Mouse (Mus musculus): ENCODE results near the gene Hs3st6. TPM values are rescaled to one million over a fixed set of nuclear protein-coding genes. Genes with fewer than 3 reads are reported as not detected.

Gene Hs3st6
- not detected for polyA plus RNA-seq (2015; fragmentation: Illumina TruSeq; extraction: RNeasy Lipid Tissue Mini Kit (QIAGEN cat#74804); ENCODE audit: insufficient read depth, low replicate concordance)

GRCm38 (mm10) chr17:24752415-24753394 is at the start of gene Hs3st6:
TSS of gene Hs3st6 (plus strand) at chr17:24752988.

DNA sequence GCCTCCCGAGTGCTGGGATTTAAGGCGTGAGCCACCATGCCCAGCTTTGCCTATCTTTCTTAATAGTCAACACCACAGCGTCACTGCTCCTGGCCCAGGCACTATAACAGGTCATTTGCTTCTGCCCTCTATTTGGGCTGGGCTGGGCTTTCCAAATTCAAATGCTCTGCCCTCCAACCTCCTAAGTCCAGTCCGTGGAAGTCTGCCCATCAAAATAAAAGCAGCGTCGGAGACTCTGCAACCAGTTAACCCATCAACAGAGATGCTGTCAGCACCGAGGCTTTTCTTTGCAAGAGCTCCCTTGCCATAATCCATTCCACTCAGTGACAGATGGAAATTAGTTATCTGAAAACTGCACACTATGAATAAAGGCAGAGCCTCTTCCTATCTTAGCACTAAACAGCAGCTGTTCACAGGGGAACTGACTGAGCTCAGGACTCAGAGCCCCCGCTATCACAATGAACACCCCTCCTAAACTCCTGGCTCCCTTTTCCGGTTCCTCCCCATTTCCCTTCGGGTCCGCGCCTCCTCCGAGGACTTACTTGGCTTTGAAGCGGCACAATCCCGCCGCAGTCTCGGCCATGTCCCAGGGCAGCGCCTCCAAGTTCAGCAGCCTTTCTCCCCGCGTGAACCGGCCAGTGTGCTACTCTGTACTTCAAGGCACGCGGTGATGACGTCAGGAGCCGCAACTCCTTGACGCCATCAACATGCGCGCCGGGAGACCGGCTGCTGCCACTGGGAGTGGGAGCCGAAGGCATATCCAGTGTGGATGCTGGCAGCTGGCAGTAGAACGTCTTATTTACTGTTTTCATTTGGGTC is 45.6 kb upstream of the Hs3st6 start, which contains the start of gene Tbl3:
Gene Tbl3, minus strand, starts transcription at position 679 of the 819 bp plus-strand sequence.

DNA sequence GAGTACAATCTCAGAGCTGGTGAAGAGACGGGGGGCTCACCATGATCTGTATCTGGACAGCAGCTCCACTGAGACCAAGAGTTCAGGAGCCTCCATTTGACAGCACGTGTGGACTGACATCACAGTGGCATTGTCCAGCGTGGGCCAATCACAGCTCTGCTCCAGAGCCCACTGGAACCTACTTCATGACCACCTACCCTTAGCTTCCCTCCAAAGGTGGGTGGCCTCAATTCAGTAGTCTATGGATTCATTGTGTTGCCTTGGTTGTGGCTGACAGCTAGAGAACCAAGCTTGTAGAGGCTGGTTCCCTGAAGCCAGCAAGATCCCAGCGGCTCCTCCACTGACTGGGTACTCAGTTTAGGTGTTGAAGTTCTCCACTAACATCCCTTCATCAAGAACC is 34.8 kb upstream of the Hs3st6 start, which contains the start of the genes Rnf151 and Rps2:
Gene Rnf151, minus strand, starts transcription at position 121 of the 400 bp plus-strand sequence.
Gene Rps2, plus strand, starts transcription at position 174 of the 400 bp plus-strand sequence.

DNA sequence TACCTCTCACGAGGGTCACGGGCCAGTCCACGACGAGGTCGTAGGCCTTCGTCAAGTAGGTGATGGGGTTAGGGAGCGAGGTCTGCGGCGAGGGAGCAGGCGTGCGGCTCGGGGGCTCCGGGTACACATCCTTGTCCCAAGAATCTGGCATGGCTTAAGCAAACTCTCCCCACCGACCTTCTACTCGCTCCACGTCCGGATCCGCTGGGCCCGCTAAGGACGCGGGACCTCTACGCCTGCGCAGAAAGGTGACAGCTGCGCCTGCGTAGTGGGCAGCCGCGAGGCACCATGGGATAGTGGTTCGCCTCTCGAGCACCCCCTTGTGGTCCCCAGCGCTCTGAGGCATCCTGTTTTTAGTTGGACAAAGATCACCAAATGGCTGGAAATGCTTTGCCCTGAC is 28.6 kb upstream of the Hs3st6 start, which contains the start of gene Ndufb10:
Gene Ndufb10, minus strand, starts transcription at position 295 of the 400 bp plus-strand sequence.

GRCm38 (mm10) chr17:24727618-24728017 is 25.2 kb upstream of the Hs3st6 start, which contains the start of gene Rpl3l:
TSS of gene Rpl3l (plus strand) at chr17:24727820.

GRCm38 (mm10) chr17:24736330-24737051 is 16.3 kb upstream of the Hs3st6 start, which contains the start of gene Msrb1:
TSS of gene Msrb1 (plus strand) at chr17:24736642.

GRCm38 (mm10) chr17:24803952-24804951 is 51.5 kb downstream of the Hs3st6 start, which contains the start of gene Meiob:
TSS of gene Meiob (plus strand) at chr17:24804289.

Other genes starting within 250 kb of the Hs3st6 start
- 125 TPM for gene Traf7, start 225.1 kb upstream of the Hs3st6 start, polyA plus RNA-seq (2015; fragmentation: Illumina TruSeq; extraction: RNeasy Lipid Tissue Mini Kit (QIAGEN cat#74804); ENCODE audit: insufficient read depth, low replicate concordance)
- gene Rab26, start 218.8 kb upstream of the Hs3st6 start, polyA plus RNA-seq (2015; fragmentation: Illumina TruSeq; extraction: RNeasy Lipid Tissue Mini Kit (QIAGEN cat#74804); ENCODE audit: insufficient read depth, low replicate concordance), result 1.7 TPM
- gene Pkd1, start 203.2 kb upstream of the Hs3st6 start, polyA plus RNA-seq (2015; fragmentation: Illumina TruSeq; extraction: RNeasy Lipid Tissue Mini Kit (QIAGEN cat#74804); ENCODE audit: insufficient read depth, low replicate concordance), result 31.5 TPM
- gene Tsc2, start 120.4 kb upstream of the Hs3st6 start, polyA plus RNA-seq (2015; fragmentation: Illumina TruSeq; extraction: RNeasy Lipid Tissue Mini Kit (QIAGEN cat#74804); ENCODE audit: insufficient read depth, low replicate concordance), result 46.2 TPM
- 3.4 TPM for gene Nthl1, start 120.3 kb upstream of the Hs3st6 start, polyA plus RNA-seq (2015; fragmentation: Illumina TruSeq; extraction: RNeasy Lipid Tissue Mini Kit (QIAGEN cat#74804); ENCODE audit: insufficient read depth, low replicate concordance)
- 21.0 TPM for gene Slc9a3r2, start 102.7 kb upstream of the Hs3st6 start, polyA plus RNA-seq (2015; fragmentation: Illumina TruSeq; extraction: RNeasy Lipid Tissue Mini Kit (QIAGEN cat#74804); ENCODE audit: insufficient read depth, low replicate concordance)
- gene Npw, start 94.5 kb upstream of the Hs3st6 start, polyA plus RNA-seq (2015; fragmentation: Illumina TruSeq; extraction: RNeasy Lipid Tissue Mini Kit (QIAGEN cat#74804); ENCODE audit: insufficient read depth, low replicate concordance), result not detected
- 15.5 TPM for gene Zfp598, start 83.3 kb upstream of the Hs3st6 start, polyA plus RNA-seq (2015; fragmentation: Illumina TruSeq; extraction: RNeasy Lipid Tissue Mini Kit (QIAGEN cat#74804); ENCODE audit: insufficient read depth, low replicate concordance)
- gene Syngr3, start 63.0 kb upstream of the Hs3st6 start, polyA plus RNA-seq (2015; fragmentation: Illumina TruSeq; extraction: RNeasy Lipid Tissue Mini Kit (QIAGEN cat#74804); ENCODE audit: insufficient read depth, low replicate concordance), result not detected
- 16.0 TPM for gene Gfer, start 56.8 kb upstream of the Hs3st6 start, polyA plus RNA-seq (2015; fragmentation: Illumina TruSeq; extraction: RNeasy Lipid Tissue Mini Kit (QIAGEN cat#74804); ENCODE audit: insufficient read depth, low replicate concordance)
- gene Noxo1, start 56.8 kb upstream of the Hs3st6 start, polyA plus RNA-seq (2015; fragmentation: Illumina TruSeq; extraction: RNeasy Lipid Tissue Mini Kit (QIAGEN cat#74804); ENCODE audit: insufficient read depth, low replicate concordance), result 4.3 TPM
- 8.7 TPM for gene Tbl3, start 45.3 kb upstream of the Hs3st6 start, polyA plus RNA-seq (2015; fragmentation: Illumina TruSeq; extraction: RNeasy Lipid Tissue Mini Kit (QIAGEN cat#74804); ENCODE audit: insufficient read depth, low replicate concordance)
- not detected for gene Rnf151, start 34.9 kb upstream of the Hs3st6 start, polyA plus RNA-seq (2015; fragmentation: Illumina TruSeq; extraction: RNeasy Lipid Tissue Mini Kit (QIAGEN cat#74804); ENCODE audit: insufficient read depth, low replicate concordance)
- 1,280 TPM for gene Rps2, start 34.9 kb upstream of the Hs3st6 start, polyA plus RNA-seq (2015; fragmentation: Illumina TruSeq; extraction: RNeasy Lipid Tissue Mini Kit (QIAGEN cat#74804); ENCODE audit: insufficient read depth, low replicate concordance)
- 148 TPM for gene Ndufb10, start 28.5 kb upstream of the Hs3st6 start, polyA plus RNA-seq (2015; fragmentation: Illumina TruSeq; extraction: RNeasy Lipid Tissue Mini Kit (QIAGEN cat#74804); ENCODE audit: insufficient read depth, low replicate concordance)
- gene Rpl3l, start 25.2 kb upstream of the Hs3st6 start, polyA plus RNA-seq (2015; fragmentation: Illumina TruSeq; extraction: RNeasy Lipid Tissue Mini Kit (QIAGEN cat#74804); ENCODE audit: insufficient read depth, low replicate concordance), result not detected
- 62.1 TPM for gene Msrb1, start 16.3 kb upstream of the Hs3st6 start, polyA plus RNA-seq (2015; fragmentation: Illumina TruSeq; extraction: RNeasy Lipid Tissue Mini Kit (QIAGEN cat#74804); ENCODE audit: insufficient read depth, low replicate concordance)
- 0.51 TPM for gene Meiob, start 51.3 kb downstream of the Hs3st6 start, polyA plus RNA-seq (2015; fragmentation: Illumina TruSeq; extraction: RNeasy Lipid Tissue Mini Kit (QIAGEN cat#74804); ENCODE audit: insufficient read depth, low replicate concordance)
- gene Hagh, start 87.2 kb downstream of the Hs3st6 start, polyA plus RNA-seq (2015; fragmentation: Illumina TruSeq; extraction: RNeasy Lipid Tissue Mini Kit (QIAGEN cat#74804); ENCODE audit: insufficient read depth, low replicate concordance), result 62.0 TPM
- 9.4 TPM for gene Fahd1, start 97.4 kb downstream of the Hs3st6 start, polyA plus RNA-seq (2015; fragmentation: Illumina TruSeq; extraction: RNeasy Lipid Tissue Mini Kit (QIAGEN cat#74804); ENCODE audit: insufficient read depth, low replicate concordance)
- 0.36 TPM for gene Igfals, start 113.0 kb downstream of the Hs3st6 start, polyA plus RNA-seq (2015; fragmentation: Illumina TruSeq; extraction: RNeasy Lipid Tissue Mini Kit (QIAGEN cat#74804); ENCODE audit: insufficient read depth, low replicate concordance)
- 30.4 TPM for gene Nubp2, start 133.4 kb downstream of the Hs3st6 start, polyA plus RNA-seq (2015; fragmentation: Illumina TruSeq; extraction: RNeasy Lipid Tissue Mini Kit (QIAGEN cat#74804); ENCODE audit: insufficient read depth, low replicate concordance)
- 12.0 TPM for gene Spsb3, start 133.7 kb downstream of the Hs3st6 start, polyA plus RNA-seq (2015; fragmentation: Illumina TruSeq; extraction: RNeasy Lipid Tissue Mini Kit (QIAGEN cat#74804); ENCODE audit: insufficient read depth, low replicate concordance)
- 12.4 TPM for gene Eme2, start 142.1 kb downstream of the Hs3st6 start, polyA plus RNA-seq (2015; fragmentation: Illumina TruSeq; extraction: RNeasy Lipid Tissue Mini Kit (QIAGEN cat#74804); ENCODE audit: insufficient read depth, low replicate concordance)
- 18.6 TPM for gene Mrps34, start 142.1 kb downstream of the Hs3st6 start, polyA plus RNA-seq (2015; fragmentation: Illumina TruSeq; extraction: RNeasy Lipid Tissue Mini Kit (QIAGEN cat#74804); ENCODE audit: insufficient read depth, low replicate concordance)
- 14.5 TPM for gene Nme3, start 143.5 kb downstream of the Hs3st6 start, polyA plus RNA-seq (2015; fragmentation: Illumina TruSeq; extraction: RNeasy Lipid Tissue Mini Kit (QIAGEN cat#74804); ENCODE audit: insufficient read depth, low replicate concordance)
- 68.1 TPM for gene Mapk8ip3, start 184.0 kb downstream of the Hs3st6 start, polyA plus RNA-seq (2015; fragmentation: Illumina TruSeq; extraction: RNeasy Lipid Tissue Mini Kit (QIAGEN cat#74804); ENCODE audit: insufficient read depth, low replicate concordance)
- gene Jpt2, start 207.7 kb downstream of the Hs3st6 start, polyA plus RNA-seq (2015; fragmentation: Illumina TruSeq; extraction: RNeasy Lipid Tissue Mini Kit (QIAGEN cat#74804); ENCODE audit: insufficient read depth, low replicate concordance), result 50.0 TPM